Mouse (Mus musculus): ENCODE measurements at regions not wholly inside any gene's neighbourhood (a gene's known extent, or its start where the extent isn't known, plus 50 kb on each side); places are given as distances from the start of the nearest gene placed in this dataset.

DNA sequence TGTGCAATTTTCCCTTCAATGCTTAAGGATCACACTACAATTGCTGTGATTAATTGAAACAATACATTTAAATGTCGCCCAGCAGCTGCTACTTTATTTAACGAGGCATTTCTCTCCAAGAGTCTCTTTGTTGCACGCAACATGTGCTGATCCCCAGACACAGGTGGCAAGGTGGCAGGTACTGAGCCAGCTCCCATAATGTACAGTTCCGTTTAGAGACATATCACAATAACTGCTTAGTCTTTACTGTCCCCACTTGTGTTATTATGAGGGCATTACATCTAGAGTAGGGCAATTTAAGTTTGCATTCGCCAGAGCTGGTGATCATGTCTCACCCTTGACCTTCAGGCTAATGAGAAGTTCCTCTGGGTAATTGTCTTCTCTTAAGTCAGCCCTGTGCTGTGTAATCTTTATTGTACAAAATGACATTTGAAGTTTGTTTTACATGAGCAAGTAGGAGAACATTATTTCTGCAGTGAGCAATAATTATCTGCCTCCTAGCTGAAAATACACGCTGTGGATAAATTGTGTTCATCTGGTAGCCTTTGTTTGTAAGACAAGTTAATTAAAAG lies 1005.7 kb upstream of the Nudt12 start:
- Histone ChIP-seq H3K4me3 (ENCODE audit: low read depth, low read length) (no peak overlapping the region), H3K4me2 (ENCODE audit: low read length) (no peak overlapping the region), H3K27me3 (ENCODE audit: control insufficient read depth, insufficient read depth, low read depth, low read length) (no peaks in the 10 kb centered on the region), H3K27ac (ENCODE audit: low read length) (no peak overlapping the region), H3K9me3 (replicated peaks; ENCODE audit: control insufficient read depth, low read length, poor library complexity, severe bottlenecking) (no peaks in the 10 kb centered on the region), H3K9ac (ENCODE audit: low read depth, low read length) (no peak overlapping the region), H3K4me1 (ENCODE audit: control insufficient read depth, insufficient read depth, low read length) (no peaks in the 10 kb centered on the region), H3K36me3 (ENCODE audit: control insufficient read depth, insufficient read depth, low read length) (no peaks in the 10 kb centered on the region)
- WGBS, result 65% methylated on average over 6 of the region's 6 CpGs
- ATAC-seq, result no peak

DNA sequence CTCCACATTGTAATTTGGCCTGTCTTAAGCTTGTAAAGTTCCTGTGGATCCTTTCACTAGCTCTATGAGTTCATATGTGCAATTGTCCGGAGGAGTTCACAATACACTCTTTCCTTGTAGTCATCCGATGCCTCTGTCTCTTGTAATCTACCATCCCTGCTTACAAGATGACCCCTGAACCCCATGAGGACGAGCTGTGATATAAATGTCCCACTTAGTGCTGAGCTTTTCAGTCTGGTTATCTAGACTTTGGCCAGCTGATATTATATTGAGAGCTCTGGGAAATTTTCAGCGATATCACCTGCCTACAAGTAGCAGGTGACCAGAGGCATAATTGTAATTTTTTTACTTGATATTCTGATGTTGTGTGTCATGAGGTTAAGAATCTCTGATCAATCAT lies 984.8 kb upstream of the Nudt12 start:
- H3K9me3 ChIP-seq (replicated peaks; ENCODE audit: control insufficient read depth, low read length, poor library complexity, severe bottlenecking), result no peaks in the 10 kb centered on the region
- no peak for ATAC-seq
- H3K27me3 ChIP-seq (ENCODE audit: control insufficient read depth, insufficient read depth, low read depth, low read length), result no peaks in the 10 kb centered on the region
- H3K4me2 ChIP-seq (ENCODE audit: low read length), result no peak overlapping the region
- WGBS, result 79% methylated on average over 4 of the region's 4 CpGs
- H3K4me1 ChIP-seq (ENCODE audit: control insufficient read depth, insufficient read depth, low read length), result no peaks in the 10 kb centered on the region
- H3K9ac ChIP-seq (ENCODE audit: low read depth, low read length), result no peak overlapping the region
- no peaks in the 10 kb centered on the region for H3K36me3 ChIP-seq (ENCODE audit: control insufficient read depth, insufficient read depth, low read length)
- no peak overlapping the region for H3K27ac ChIP-seq (ENCODE audit: low read length)
- H3K4me3 ChIP-seq (ENCODE audit: low read depth, low read length), result no peak overlapping the region

DNA sequence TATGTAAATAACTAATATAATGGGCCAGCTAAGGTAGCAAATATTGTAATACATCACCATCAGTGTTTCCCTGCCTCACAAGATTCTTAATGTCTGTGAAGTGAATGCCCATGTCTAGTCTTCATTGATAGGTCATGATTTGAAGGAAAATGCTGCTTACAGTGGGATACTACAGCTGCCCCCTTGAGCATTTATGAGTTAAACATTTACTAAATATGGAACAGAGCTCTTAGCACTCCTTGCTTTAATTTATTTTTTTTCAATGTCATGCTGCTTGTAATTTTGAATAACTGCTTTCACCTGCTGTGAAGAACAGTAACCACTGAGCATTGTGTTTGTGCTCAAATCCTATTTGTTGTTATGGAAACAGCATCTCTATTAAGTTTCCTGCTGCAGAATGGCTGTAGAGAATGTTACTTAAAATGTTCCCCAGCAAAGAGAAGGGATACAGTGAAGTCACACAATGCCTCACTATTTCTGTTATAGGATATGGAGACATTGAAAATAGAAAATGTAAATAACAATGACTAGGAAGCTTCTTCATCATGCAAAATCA lies 966.2 kb upstream of the Nudt12 start:
- peak; percentile 86 for ATAC-seq
- no peaks in the 10 kb centered on the region for H3K27me3 ChIP-seq (ENCODE audit: control insufficient read depth, insufficient read depth, low read depth, low read length)
- H3K36me3 ChIP-seq (ENCODE audit: control insufficient read depth, insufficient read depth, low read length), result no peaks in the 10 kb centered on the region
- H3K27ac ChIP-seq (ENCODE audit: low read length), result no peak overlapping the region
- H3K9me3 ChIP-seq (replicated peaks; ENCODE audit: control insufficient read depth, low read length, poor library complexity, severe bottlenecking), result no peaks in the 10 kb centered on the region
- no peak overlapping the region for H3K9ac ChIP-seq (ENCODE audit: low read depth, low read length)
- H3K4me3 ChIP-seq (ENCODE audit: low read depth, low read length), result no peak overlapping the region
- no peak overlapping the region for H3K4me2 ChIP-seq (ENCODE audit: low read length)
- peaks cover 3% of the 10 kb centered on the region for H3K4me1 ChIP-seq (ENCODE audit: control insufficient read depth, insufficient read depth, low read length)

DNA sequence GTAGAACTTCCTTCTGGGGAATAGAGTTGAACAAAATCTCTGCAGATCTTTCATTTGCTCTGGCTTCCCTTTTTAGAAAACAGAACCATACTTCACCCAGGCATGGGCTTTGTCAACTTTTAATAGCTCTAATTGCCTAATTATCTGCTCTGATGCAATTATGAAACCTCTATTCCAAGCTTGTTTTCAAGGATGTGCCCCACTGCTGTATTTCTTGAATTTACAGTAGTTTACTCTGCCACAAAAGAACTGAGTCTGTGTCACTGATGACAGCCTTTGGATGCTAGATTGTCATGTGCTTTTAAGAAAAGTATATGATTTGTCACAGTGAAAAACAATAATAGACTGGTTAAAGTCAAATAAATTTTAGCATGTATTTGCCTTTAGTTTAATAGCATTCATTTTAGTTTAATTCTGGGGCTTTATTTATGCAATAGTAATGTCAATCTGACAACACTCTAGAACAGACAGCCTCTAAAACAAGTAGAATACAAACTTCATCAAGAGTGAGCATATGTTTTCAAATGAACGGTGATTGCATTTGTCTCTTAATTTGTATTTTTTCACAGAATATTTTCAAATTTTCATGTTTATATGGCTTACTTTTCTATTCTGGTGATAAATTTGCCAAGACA lies 964.1 kb upstream of the Nudt12 start:
- H3K4me3 ChIP-seq (ENCODE audit: low read depth, low read length), result no peak overlapping the region
- no peaks in the 10 kb centered on the region for H3K9me3 ChIP-seq (replicated peaks; ENCODE audit: control insufficient read depth, low read length, poor library complexity, severe bottlenecking)
- ATAC-seq, result no peak
- no peaks in the 10 kb centered on the region for H3K36me3 ChIP-seq (ENCODE audit: control insufficient read depth, insufficient read depth, low read length)
- no peaks in the 10 kb centered on the region for H3K27me3 ChIP-seq (ENCODE audit: control insufficient read depth, insufficient read depth, low read depth, low read length)
- H3K4me2 ChIP-seq (ENCODE audit: low read length), result no peak overlapping the region
- peaks cover 3% of the 10 kb centered on the region for H3K4me1 ChIP-seq (ENCODE audit: control insufficient read depth, insufficient read depth, low read length)
- H3K27ac ChIP-seq (ENCODE audit: low read length), result no peak overlapping the region
- WGBS, result 98% methylated on average over 1 of the region's 1 CpGs
- no peak overlapping the region for H3K9ac ChIP-seq (ENCODE audit: low read depth, low read length)

DNA sequence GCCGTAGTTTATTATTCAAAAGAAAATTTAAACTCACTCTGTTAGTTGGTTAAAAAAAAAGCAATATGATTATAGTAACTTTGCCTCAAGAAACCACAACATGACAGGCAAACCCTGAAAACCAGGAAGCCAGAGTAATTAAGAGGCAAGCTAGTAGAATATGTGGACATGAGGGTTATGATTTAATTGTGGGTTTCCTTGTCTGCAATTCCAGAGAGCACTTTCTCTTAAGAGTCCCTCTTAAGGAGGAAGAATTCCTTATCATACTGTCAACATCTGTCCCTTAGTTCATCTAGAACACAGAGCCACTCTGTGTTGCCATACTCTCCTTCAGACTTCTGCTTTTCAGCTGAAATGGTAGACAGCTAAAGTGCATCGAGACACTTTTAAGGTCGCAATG lies 954.2 kb upstream of the Nudt12 start:
- Histone ChIP-seq H3K9me3 (replicated peaks; ENCODE audit: control insufficient read depth, low read length, poor library complexity, severe bottlenecking) (no peaks in the 10 kb centered on the region), H3K4me2 (ENCODE audit: low read length) (no peak overlapping the region), H3K27me3 (ENCODE audit: control insufficient read depth, insufficient read depth, low read depth, low read length) (no peaks in the 10 kb centered on the region), H3K4me1 (ENCODE audit: control insufficient read depth, insufficient read depth, low read length) (no peaks in the 10 kb centered on the region), H3K27ac (ENCODE audit: low read length) (no peak overlapping the region), H3K9ac (ENCODE audit: low read depth, low read length) (no peak overlapping the region), H3K4me3 (ENCODE audit: low read depth, low read length) (no peak overlapping the region), H3K36me3 (ENCODE audit: control insufficient read depth, insufficient read depth, low read length) (no peaks in the 10 kb centered on the region)
- WGBS, result 95% methylated on average over 3 of the region's 3 CpGs
- no peak for ATAC-seq

DNA sequence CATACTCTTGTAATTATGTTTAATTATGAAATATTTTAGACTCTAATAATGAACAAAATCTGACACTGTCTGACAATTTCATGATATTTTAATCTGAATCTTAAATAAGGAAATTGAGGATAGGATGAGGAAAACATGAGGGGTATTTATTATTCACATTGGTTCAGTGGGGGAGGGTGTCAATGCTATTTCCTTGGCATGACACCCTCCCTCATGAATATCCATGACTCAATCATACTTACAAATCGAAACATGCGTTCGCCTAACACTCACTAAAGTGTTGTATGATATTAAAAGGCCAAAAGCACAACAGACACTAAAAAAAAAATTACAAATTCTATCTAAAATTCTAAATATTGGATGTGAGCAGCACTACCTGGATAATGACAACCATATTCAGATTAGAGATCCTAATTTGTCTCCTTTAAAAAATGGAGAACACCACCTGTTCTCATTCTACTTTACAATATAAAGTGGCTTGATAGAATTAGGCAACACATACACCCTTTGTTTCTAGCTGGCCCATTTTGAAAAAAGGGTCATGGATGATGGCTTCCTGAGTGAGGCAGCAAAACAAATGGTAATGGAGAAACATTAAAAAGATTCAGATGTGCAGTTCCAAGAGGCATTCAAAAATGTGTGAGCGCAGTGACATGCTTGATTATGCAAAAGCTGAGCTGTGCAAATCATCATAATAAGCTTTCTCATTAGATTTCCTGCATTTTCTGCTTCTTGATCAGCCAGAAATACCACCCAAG lies 942.3 kb upstream of the Nudt12 start:
- ATAC-seq, result 0 out of 2 replicates have a peak, but pooled peaks have one; percentile 51
- H3K27me3 ChIP-seq (ENCODE audit: control insufficient read depth, insufficient read depth, low read depth, low read length), result no peaks in the 10 kb centered on the region
- no peak overlapping the region for H3K27ac ChIP-seq (ENCODE audit: low read length)
- H3K9me3 ChIP-seq (replicated peaks; ENCODE audit: control insufficient read depth, low read length, poor library complexity, severe bottlenecking), result no peaks in the 10 kb centered on the region
- WGBS, result 29% methylated on average over 4 of the region's 4 CpGs
- no peaks in the 10 kb centered on the region for H3K4me1 ChIP-seq (ENCODE audit: control insufficient read depth, insufficient read depth, low read length)
- H3K9ac ChIP-seq (ENCODE audit: low read depth, low read length), result no peak overlapping the region
- no peaks in the 10 kb centered on the region for H3K36me3 ChIP-seq (ENCODE audit: control insufficient read depth, insufficient read depth, low read length)
- H3K4me3 ChIP-seq (ENCODE audit: low read depth, low read length), result no peak overlapping the region
- no peak overlapping the region for H3K4me2 ChIP-seq (ENCODE audit: low read length)

DNA sequence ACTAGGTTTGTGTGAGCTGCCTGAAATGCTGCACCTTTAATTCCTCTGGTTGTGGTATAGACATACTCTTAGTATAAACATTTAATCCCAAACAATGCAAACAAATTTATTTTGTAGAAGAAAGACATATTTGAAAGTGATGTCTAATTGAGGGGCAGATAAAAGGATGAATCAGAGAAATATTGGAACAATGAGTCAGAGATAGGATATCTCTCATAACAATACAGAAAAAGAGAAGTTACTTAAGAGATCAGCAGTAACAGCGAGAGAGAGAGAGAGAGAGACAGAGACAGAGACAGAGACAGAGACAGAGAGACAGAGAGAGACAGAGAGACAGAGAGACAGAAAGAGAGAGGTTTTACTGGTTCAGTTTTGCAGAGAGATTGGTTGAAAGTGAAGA lies 933.3 kb upstream of the Nudt12 start:
- Histone ChIP-seq H3K9me3 (replicated peaks; ENCODE audit: control insufficient read depth, low read length, poor library complexity, severe bottlenecking) (no peaks in the 10 kb centered on the region), H3K9ac (ENCODE audit: low read depth, low read length) (no peak overlapping the region), H3K4me3 (ENCODE audit: low read depth, low read length) (no peak overlapping the region), H3K27me3 (ENCODE audit: control insufficient read depth, insufficient read depth, low read depth, low read length) (no peaks in the 10 kb centered on the region), H3K4me1 (ENCODE audit: control insufficient read depth, insufficient read depth, low read length) (no peaks in the 10 kb centered on the region), H3K27ac (ENCODE audit: low read length) (no peak overlapping the region), H3K4me2 (ENCODE audit: low read length) (no peak overlapping the region), H3K36me3 (ENCODE audit: control insufficient read depth, insufficient read depth, low read length) (no peaks in the 10 kb centered on the region)
- ATAC-seq, result no peak
- WGBS, result 71% methylated on average over 1 of the region's 1 CpGs

DNA sequence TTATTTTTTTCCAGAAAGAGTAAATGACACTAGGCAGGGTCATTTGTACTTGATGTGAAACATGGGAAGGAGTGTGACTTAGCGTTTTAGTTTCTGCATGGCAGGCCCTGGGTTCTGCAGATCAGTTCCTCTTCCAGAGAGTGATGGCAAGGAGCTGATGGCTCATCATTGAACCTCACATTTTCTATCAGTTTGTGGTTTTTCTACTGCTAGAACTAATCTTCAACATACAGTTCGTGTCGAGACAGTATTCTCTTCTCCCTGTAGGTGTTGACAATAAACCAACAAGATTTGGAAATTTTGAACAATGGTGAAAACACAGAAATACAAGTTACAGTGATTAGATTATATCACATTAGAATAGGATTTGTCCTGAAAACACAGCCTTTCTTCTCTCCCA lies 891.2 kb upstream of the Nudt12 start:
- H3K9ac ChIP-seq (ENCODE audit: low read depth, low read length), result no peak overlapping the region
- no peak overlapping the region for H3K27ac ChIP-seq (ENCODE audit: low read length)
- H3K36me3 ChIP-seq (ENCODE audit: control insufficient read depth, insufficient read depth, low read length), result no peaks in the 10 kb centered on the region
- no peak overlapping the region for H3K4me2 ChIP-seq (ENCODE audit: low read length)
- no peak for ATAC-seq
- H3K27me3 ChIP-seq (ENCODE audit: control insufficient read depth, insufficient read depth, low read depth, low read length), result no peaks in the 10 kb centered on the region
- no peaks in the 10 kb centered on the region for H3K9me3 ChIP-seq (replicated peaks; ENCODE audit: control insufficient read depth, low read length, poor library complexity, severe bottlenecking)
- WGBS, result 89% methylated on average over 3 of the region's 3 CpGs
- H3K4me3 ChIP-seq (ENCODE audit: low read depth, low read length), result no peak overlapping the region
- no peaks in the 10 kb centered on the region for H3K4me1 ChIP-seq (ENCODE audit: control insufficient read depth, insufficient read depth, low read length)

DNA sequence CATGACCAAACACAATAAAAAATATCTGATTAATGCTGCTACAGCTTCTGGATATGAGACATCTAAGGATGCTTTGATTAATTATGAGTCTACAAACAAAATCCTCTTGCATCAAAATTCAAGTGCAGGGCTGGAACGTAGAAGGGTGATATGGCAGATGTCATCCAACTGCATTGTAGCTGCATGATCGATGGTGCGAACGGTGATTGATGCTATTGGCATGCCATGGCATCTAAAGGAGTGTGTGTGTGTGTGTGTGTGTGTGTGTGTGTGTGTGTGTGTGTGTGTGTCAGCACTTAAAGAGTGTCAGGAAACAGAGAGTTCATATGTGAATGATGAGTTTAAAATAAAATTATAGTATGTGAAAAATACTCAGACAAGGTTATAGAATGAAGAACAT lies 864.6 kb upstream of the Nudt12 start:
- no peak for ATAC-seq
- no peak overlapping the region for H3K27ac ChIP-seq (ENCODE audit: low read length)
- WGBS, result 88% methylated on average over 4 of the region's 4 CpGs

More for the DNA sequence above, 864.6 kb upstream of the Nudt12 start:
- Histone ChIP-seq H3K36me3 (ENCODE audit: control insufficient read depth, insufficient read depth, low read length) (no peaks in the 10 kb centered on the region), H3K4me2 (ENCODE audit: low read length) (no peak overlapping the region), H3K4me1 (ENCODE audit: control insufficient read depth, insufficient read depth, low read length) (no peaks in the 10 kb centered on the region), H3K4me3 (ENCODE audit: low read depth, low read length) (no peak overlapping the region), H3K9ac (ENCODE audit: low read depth, low read length) (no peak overlapping the region), H3K27me3 (ENCODE audit: control insufficient read depth, insufficient read depth, low read depth, low read length) (no peaks in the 10 kb centered on the region), H3K9me3 (replicated peaks; ENCODE audit: control insufficient read depth, low read length, poor library complexity, severe bottlenecking) (no peaks in the 10 kb centered on the region)
